In genomic region chr3:127823886-127824863, GRCm38 (mm10) we compare ENCODE assay signal across 1 mouse cellular context.
TF ChIP-seq lines count a peak whose summit lies in the region.

No protein-coding gene starts in this region.

TF ChIP-seq in CH12.LX, 34 proteins besides CTCF, POLR2A, EP300 and RAD21 (continued from another document):
- 0 out of 2 replicates have a peak, but pooled peaks have one; percentile 15 for TF ChIP-seq HCFC1 (IDR thresholded peaks at IDR 0.05; ENCODE audit: low read depth, low read length)
- TF ChIP-seq GABPA (IDR thresholded peaks at IDR 0.05; ENCODE audit: insufficient replicate concordance, low read depth, low read length) = no peak
- no peak for TF ChIP-seq ZMIZ1 (IDR thresholded peaks at IDR 0.05; ENCODE audit: low read depth, low read length)
- TF ChIP-seq NRF1 (IDR thresholded peaks at IDR 0.05; ENCODE audit: low read depth, low read length) = peak; percentile 74
- TF ChIP-seq UBTF (IDR thresholded peaks at IDR 0.05; ENCODE audit: low read depth, low read length) = no peak
- TF ChIP-seq ETS1 (conservative IDR thresholded peaks at IDR 0.05; ENCODE audit: low read depth, low read length) = 0 out of 2 replicates have a peak, but pooled peaks have one; percentile 11
- no peak for TF ChIP-seq POLR2AphosphoS2 (IDR thresholded peaks at IDR 0.05; ENCODE audit: low read depth, low read length)
- no peak for TF ChIP-seq MEF2A (IDR thresholded peaks at IDR 0.05; ENCODE audit: borderline replicate concordance, low read depth, low read length)
- no peak for TF ChIP-seq MYC (IDR thresholded peaks at IDR 0.05; ENCODE audit: low read depth, low read length)
- TF ChIP-seq MAFK (IDR thresholded peaks at IDR 0.05; ENCODE audit: insufficient replicate concordance, low read length) = 0 out of 2 replicates have a peak, but pooled peaks have one; percentile 33
- TF ChIP-seq MAZ (IDR thresholded peaks at IDR 0.05; ENCODE audit: low read depth, low read length) = no peak
- no peak for TF ChIP-seq E2F4 (IDR thresholded peaks at IDR 0.05; ENCODE audit: insufficient replicate concordance, low read depth, low read length)
- no peak; the same call in 1 of the 2 replicates for TF ChIP-seq JUN (IDR thresholded peaks at IDR 0.05; ENCODE audit: insufficient read depth, low read depth, low read length)
- no peak for TF ChIP-seq CHD2 (IDR thresholded peaks at IDR 0.05; ENCODE audit: low read length)
- no peak for TF ChIP-seq PAX5 (IDR thresholded peaks at IDR 0.05; ENCODE audit: low read length)
- peak; percentile 36; the same call in 1 of the 2 replicates for TF ChIP-seq SIN3A (IDR thresholded peaks at IDR 0.05; ENCODE audit: low read length)
- TF ChIP-seq TCF12 (IDR thresholded peaks at IDR 0.05; ENCODE audit: low read depth, low read length) = peak; percentile 59; the same call in 1 of the 2 replicates
- TF ChIP-seq CHD1 (IDR thresholded peaks at IDR 0.05; ENCODE audit: low read depth, low read length) = no peak
- no peak for TF ChIP-seq ZC3H11A (IDR thresholded peaks at IDR 0.05; ENCODE audit: low read depth, low read length)
- TF ChIP-seq RCOR1 (conservative IDR thresholded peaks at IDR 0.05; ENCODE audit: low read depth, low read length) = no peak
- 0 out of 2 replicates have a peak, but pooled peaks have one; percentile 26 for TF ChIP-seq ELF1 (IDR thresholded peaks at IDR 0.05; ENCODE audit: low read depth, low read length)
- no peak for TF ChIP-seq ZNF384 (IDR thresholded peaks at IDR 0.05; ENCODE audit: low read depth, low read length)
- TF ChIP-seq USF2 (conservative IDR thresholded peaks at IDR 0.05; ENCODE audit: low read depth, low read length) = no peak
- peak; percentile 92 for TF ChIP-seq IRF4 (IDR thresholded peaks at IDR 0.05; ENCODE audit: low read depth, low read length)
- TF ChIP-seq MAX (IDR thresholded peaks at IDR 0.05; ENCODE audit: low read length) = no peak
- no peak; the same call in 1 of the 2 replicates for TF ChIP-seq MXI1 (IDR thresholded peaks at IDR 0.05; ENCODE audit: low read depth, low read length)
- TF ChIP-seq SMC3 (IDR thresholded peaks at IDR 0.05; ENCODE audit: low read depth, low read length) = no peak
- no peak for TF ChIP-seq NELFE (IDR thresholded peaks at IDR 0.05; ENCODE audit: low read depth, low read length)
- 0 out of 2 replicates have a peak, but pooled peaks have one; percentile 23 for TF ChIP-seq TBP (conservative IDR thresholded peaks at IDR 0.05; ENCODE audit: low read depth, low read length)
- TF ChIP-seq KAT2A (IDR thresholded peaks at IDR 0.05; ENCODE audit: insufficient replicate concordance, low read length) = no peak
- peak; percentile 61 for TF ChIP-seq JUND (conservative IDR thresholded peaks at IDR 0.05; ENCODE audit: low read depth, low read length)
